Mouse (Mus musculus) olfactory bulb, adult 2 months (tissue): ENCODE data around the gene Pgghg.

Experiments used
- CTCF ChIP-seq: fragments of 200-500 bp; IDR thresholded peaks from 2 replicates; pipeline ENCODE4 v1.5.1; 2012; ENCODE audit warnings: low read depth, mild to moderate bottlenecking, low read length, moderate library complexity; ENCODE audit not compliant: insufficient read depth
- POLR2A ChIP-seq: fragments of 200-500 bp; IDR thresholded peaks from 2 replicates; pipeline ENCODE4 v1.6.1; 2012; ENCODE audit warnings: mild to moderate bottlenecking, low read depth, low read length, moderate library complexity; ENCODE audit not compliant: insufficient read depth

- TF ChIP-seq POLR2A = no peak
- no peak for TF ChIP-seq CTCF
These were observed 9.9 kb downstream of the Pgghg start for GRCm38 (mm10) chr7:140951051-140951450.
